Mouse (Mus musculus) cerebellum, adult 2 months (tissue): ENCODE measurements around the gene Taf1b. TPM values are rescaled to one million over a fixed set of nuclear protein-coding genes. Genes with fewer than 3 reads are reported as not detected.

Source experiments
- DNase-seq, 2 experiments: peaks; one replicate each; pipeline ENCODE4 v3.0.0; 2021
- H3K27ac ChIP-seq: fragments of 200-500 bp; 2 replicates; pipeline ENCODE4 v1.5.1; 2012; ENCODE audit warnings: low read length, control low read depth, inconsistent platforms; ENCODE audit not compliant: insufficient read depth
- H3K27me3 ChIP-seq: fragments of 200-500 bp; 2 replicates; pipeline ENCODE4 v1.6.1; 2012; ENCODE audit warnings: inconsistent platforms, mild to moderate bottlenecking, low read length, moderate library complexity; ENCODE audit not compliant: control insufficient read depth, insufficient read depth
- H3K4me1 ChIP-seq: fragments of 200-500 bp; 2 replicates; pipeline ENCODE4 v1.6.1; 2011; ENCODE audit warnings: low read length; ENCODE audit not compliant: control insufficient read depth, insufficient read depth
- H3K4me3 ChIP-seq: fragments of 200-500 bp; replicated peaks from 2 replicates; pipeline ENCODE3; 2011; ENCODE audit warnings: mild to moderate bottlenecking, low read depth, low read length, control low read depth; ENCODE audit not compliant: insufficient read depth
- CTCF ChIP-seq: fragments of 200-500 bp; IDR thresholded peaks from 2 replicates; pipeline ENCODE4 v1.5.1; 2011; ENCODE audit warnings: low read depth, mild to moderate bottlenecking, control low read depth, low read length, moderate library complexity, borderline replicate concordance; ENCODE audit not compliant: insufficient read depth
- POLR2A ChIP-seq: fragments of 200-500 bp; IDR thresholded peaks from 2 replicates; pipeline ENCODE4 v1.6.1; 2011; ENCODE audit warnings: low read length, control low read depth, borderline replicate concordance; ENCODE audit not compliant: insufficient read depth
- WGBS: fragments of 180-500 bp; shearing (Covaris S2); methylation state at CpG from one replicate; pipeline ENCODE4 v1.1.7; 2018; 5-methylcytosine and 5-hydroxymethylcytosine counted together
- polyA plus RNA-seq: library from polyadenylated mRNA; depleted of rRNA; stranded (reverse); fragments of >200 nt; gene quantifications from 2 replicates; pipeline ENCODE4 v1.2.3, GENCODE M21; 2012

The Taf1b gene
- polyA plus RNA-seq, 1 experiment = 17.7 TPM

GRCm38 (mm10) chr12:24563395-24563960 is 65.3 kb downstream of the Taf1b start:
- 84% methylated on average over 7 of the region's 7 CpGs for WGBS

GRCm38 (mm10) chr12:24565311-24565710 is 67.2 kb downstream of the Taf1b start:
- no peaks in the 10 kb centered on the region for H3K4me1 ChIP-seq
- H3K27ac ChIP-seq = no peak overlapping the region
- 71% methylated on average over 6 of the region's 6 CpGs for WGBS
- H3K4me3 ChIP-seq = no peak overlapping the region
- no peaks in the 10 kb centered on the region for H3K27me3 ChIP-seq
- DNase-seq = no peak
- TF ChIP-seq POLR2A (no peak), CTCF (no peak)

More at GRCm38 (mm10) chr12:24563395-24563960, 65.3 kb downstream of the Taf1b start:
- no peaks in the 10 kb centered on the region for H3K4me1 ChIP-seq
- H3K4me3 ChIP-seq = no peak overlapping the region
- no peak for TF ChIP-seq CTCF
- no peak for TF ChIP-seq POLR2A
- DNase-seq = no peak
- no peaks in the 10 kb centered on the region for H3K27me3 ChIP-seq
- no peak overlapping the region for H3K27ac ChIP-seq

- H3K27ac ChIP-seq = no peak overlapping the region
- TF ChIP-seq POLR2A = no peak
- no peak for TF ChIP-seq CTCF
- DNase-seq = no peak
- 25% methylated on average over 3 of the region's 3 CpGs for WGBS
- no peaks in the 10 kb centered on the region for H3K4me1 ChIP-seq
- no peak overlapping the region for H3K4me3 ChIP-seq
- no peaks in the 10 kb centered on the region; the same call in 1 of the 2 replicates for H3K27me3 ChIP-seq
Observed at GRCm38 (mm10) chr12:24567606-24568005, 69.4 kb downstream of the Taf1b start.

GRCm38 (mm10) chr12:24571523-24572392 is 73.6 kb downstream of the Taf1b start, which contains the start of gene Grhl1:
Gene Grhl1, plus strand, starts transcription at chr12:24572283.
- no peak within 1 kb of the TSS for H3K27ac ChIP-seq
- peak; percentile 90 to 93 for DNase-seq
- no peak for TF ChIP-seq POLR2A
- TF ChIP-seq CTCF = 0 out of 2 replicates have a peak, but pooled peaks have one; percentile 20
- H3K4me3 ChIP-seq = peak within 1 kb of the TSS; percentile 64
- H3K4me1 ChIP-seq = no peaks in the 10 kb centered on the region
- 3% methylated on average over 63 of the region's 64 CpGs for WGBS
- no peaks in the 10 kb centered on the region; the same call in 1 of the 2 replicates for H3K27me3 ChIP-seq

- Histone ChIP-seq H3K27ac (no peak overlapping the region), H3K27me3 (no peaks in the 10 kb centered on the region; the same call in 1 of the 2 replicates), H3K4me3 (peak overlapping the region; percentile 54), H3K4me1 (no peaks in the 10 kb centered on the region)
- TF ChIP-seq POLR2A (no peak), CTCF (no peak)
- no peak for DNase-seq
- WGBS = 5% methylated on average over 43 of the region's 48 CpGs
Observed at GRCm38 (mm10) chr12:24572421-24573274, 74.5 kb downstream of the Taf1b start.

GRCm38 (mm10) chr12:24573275-24573580 is 75.1 kb downstream of the Taf1b start:
- no peak overlapping the region for H3K27ac ChIP-seq
- no peak for DNase-seq
- WGBS = 55% methylated on average over 3 of the region's 3 CpGs
- H3K4me1 ChIP-seq = no peaks in the 10 kb centered on the region
- TF ChIP-seq POLR2A = no peak
- no peak for TF ChIP-seq CTCF
- no peak overlapping the region for H3K4me3 ChIP-seq
- H3K27me3 ChIP-seq = no peaks in the 10 kb centered on the region; the same call in 1 of the 2 replicates

- no peak for TF ChIP-seq CTCF
- TF ChIP-seq POLR2A = no peak
- WGBS = 57% methylated on average over 7 of the region's 7 CpGs
- Histone ChIP-seq H3K27ac (no peak overlapping the region), H3K4me1 (no peaks in the 10 kb centered on the region), H3K4me3 (no peak overlapping the region), H3K27me3 (no peaks in the 10 kb centered on the region; the same call in 1 of the 2 replicates)
- DNase-seq = no peak
Observed at GRCm38 (mm10) chr12:24574870-24575269, 76.7 kb downstream of the Taf1b start.
